Mouse (Mus musculus): ENCODE measurements around the gene Zfp697.
A peak's percentile ranks its signal among the peaks of the same experiment; 100 is the strongest.
"Not testable (repeated sequence)": the region's sequence is repeated elsewhere in the genome, so short reads cannot be mapped to it uniquely, and the experiment has no call there.

The Zfp697 gene

DNA sequence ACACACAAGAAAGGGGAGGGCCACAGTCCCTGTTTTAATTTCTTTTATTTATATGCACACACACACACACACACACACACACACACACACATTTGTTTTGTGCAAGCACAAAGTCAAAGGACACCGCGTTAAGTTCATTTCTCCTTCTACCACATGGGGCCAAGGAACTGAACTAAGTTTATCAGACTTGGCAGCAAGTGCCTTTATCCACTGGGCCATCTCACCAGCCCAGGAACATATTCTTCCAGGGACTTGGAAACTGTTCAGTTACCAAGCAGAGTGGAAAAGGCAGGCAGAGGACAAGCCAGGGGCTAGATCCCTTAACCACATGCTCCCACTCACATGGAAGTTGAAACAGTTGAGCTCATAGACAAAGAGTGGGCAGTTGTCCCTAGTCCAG lies 13.5 kb upstream of the Zfp697 start:
- no peak for DNase-seq (ENCODE audit: low read depth, low spot score)

DNA sequence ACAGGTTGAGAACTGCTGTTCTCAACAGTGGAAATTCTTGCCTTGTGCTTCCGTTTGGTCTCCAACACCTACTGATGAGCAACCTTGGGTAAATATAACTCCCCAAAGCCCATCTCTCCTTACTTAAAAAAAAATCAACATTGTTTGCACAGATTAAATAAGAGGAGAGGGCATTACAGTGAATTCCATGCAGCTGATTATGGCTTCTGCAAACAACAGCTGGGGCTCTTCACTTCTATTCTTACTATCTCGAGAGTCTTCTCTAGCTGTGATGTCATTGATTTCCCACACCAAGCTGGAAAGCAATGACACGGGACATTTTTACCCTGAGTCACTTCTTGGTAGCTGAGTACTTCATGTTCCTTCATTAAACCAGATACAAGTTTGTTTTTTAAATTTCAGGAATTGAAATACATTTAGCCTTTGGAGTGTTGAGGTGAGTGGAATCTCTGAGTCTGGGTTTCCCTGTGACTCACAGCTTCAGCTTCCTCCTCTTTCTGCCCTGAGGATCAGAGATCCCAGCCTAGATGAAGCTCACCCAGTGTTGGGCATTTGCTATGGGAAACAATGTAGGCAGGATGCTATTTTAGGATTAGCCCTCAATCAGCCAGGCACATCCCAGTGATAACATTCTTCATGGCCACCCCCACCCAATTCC lies 8.1 kb upstream of the Zfp697 start:
- no peak for DNase-seq (ENCODE audit: low read depth, low spot score)

DNA sequence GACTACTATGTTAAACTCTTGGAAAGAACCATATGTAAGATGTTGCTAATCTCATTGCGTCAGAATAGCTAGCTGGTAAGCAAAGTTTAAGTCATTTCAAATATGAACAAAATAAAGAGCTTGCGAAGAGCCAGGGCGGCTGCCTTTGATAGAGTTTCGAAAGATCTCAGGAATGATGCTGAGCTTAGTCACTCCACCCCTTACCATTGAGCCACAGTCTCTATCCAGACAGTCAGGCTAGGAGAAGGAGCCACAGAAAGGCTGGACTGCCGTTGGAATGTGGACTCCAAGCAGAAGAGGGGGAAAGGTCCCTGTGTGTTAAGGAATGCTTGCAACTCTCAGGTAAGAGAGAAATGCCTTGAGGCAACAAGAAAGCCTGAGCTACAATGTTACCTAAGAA lies 7.3 kb upstream of the Zfp697 start:
- DNase-seq (ENCODE audit: low read depth, low spot score) = no peak

DNA sequence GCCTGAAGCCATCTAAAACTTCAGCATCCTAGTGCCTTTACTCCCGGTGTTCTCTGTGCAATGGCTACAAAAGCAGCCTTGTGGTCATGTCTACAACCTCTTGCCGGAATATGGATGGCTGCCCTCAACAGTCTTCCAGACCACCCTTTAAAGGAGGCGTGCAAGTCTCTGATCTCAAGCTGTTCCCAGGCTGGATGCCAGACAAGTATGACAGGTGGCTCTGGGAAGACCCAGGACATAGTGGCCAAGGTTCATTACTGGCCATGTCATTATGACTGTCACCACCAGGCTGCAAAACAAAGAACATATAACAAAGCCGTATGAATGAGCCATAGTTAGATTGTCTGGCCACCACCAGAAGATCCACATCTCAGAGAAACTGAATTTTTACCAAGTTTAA lies 4.0 kb upstream of the Zfp697 start:
- no peak for DNase-seq (ENCODE audit: low read depth, low spot score)

DNA sequence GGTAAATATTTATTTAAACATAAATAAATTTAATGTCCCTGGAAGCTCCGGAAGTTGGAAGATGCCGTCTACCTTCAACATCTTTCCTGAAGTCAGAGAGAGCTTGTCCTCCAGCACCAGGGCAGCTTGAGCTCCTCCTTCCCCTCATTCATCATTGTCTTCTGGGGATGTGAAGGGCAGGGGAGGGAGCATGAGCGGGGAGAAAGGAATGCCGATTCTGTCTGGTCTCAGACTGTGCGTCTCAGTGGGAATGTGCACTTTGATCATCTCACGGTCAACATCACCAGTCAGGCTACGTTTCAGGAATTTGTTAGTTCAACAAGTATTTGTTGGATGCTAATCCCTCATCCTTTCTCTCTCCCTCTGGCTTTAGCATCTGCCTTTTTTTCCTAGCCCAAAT lies 3.0 kb upstream of the Zfp697 start:
- DNase-seq (ENCODE audit: low read depth, low spot score) = peak; percentile 29

DNA sequence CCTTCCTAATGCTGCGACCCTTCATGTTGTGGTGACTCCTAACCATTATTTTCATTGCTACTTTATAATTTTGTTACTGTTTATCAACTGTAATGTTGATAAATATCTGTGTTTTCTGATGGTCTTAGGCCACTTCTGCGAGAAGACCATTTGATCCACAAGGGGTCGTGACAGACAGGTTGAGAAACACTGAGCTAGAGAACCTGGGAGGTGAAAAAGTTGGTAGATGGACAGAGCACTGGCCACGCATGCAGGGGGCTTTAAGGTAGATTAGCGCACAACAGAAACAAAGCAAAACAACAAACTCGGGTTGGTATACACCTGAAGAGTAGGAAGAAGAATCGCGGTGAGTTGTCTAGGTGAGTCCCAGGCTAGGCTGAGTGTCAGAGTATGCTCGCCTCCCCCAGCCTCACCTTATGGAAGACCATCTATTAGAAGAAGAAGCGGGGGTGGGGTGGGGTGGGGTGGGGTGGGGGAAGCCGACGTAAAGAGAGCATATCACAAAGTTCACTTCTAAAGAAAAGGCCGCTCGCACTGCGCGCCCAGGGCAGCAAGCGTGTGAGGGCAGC lies 500 bp upstream of the Zfp697 start:
- no peak for DNase-seq (ENCODE audit: low read depth, low spot score)

DNA sequence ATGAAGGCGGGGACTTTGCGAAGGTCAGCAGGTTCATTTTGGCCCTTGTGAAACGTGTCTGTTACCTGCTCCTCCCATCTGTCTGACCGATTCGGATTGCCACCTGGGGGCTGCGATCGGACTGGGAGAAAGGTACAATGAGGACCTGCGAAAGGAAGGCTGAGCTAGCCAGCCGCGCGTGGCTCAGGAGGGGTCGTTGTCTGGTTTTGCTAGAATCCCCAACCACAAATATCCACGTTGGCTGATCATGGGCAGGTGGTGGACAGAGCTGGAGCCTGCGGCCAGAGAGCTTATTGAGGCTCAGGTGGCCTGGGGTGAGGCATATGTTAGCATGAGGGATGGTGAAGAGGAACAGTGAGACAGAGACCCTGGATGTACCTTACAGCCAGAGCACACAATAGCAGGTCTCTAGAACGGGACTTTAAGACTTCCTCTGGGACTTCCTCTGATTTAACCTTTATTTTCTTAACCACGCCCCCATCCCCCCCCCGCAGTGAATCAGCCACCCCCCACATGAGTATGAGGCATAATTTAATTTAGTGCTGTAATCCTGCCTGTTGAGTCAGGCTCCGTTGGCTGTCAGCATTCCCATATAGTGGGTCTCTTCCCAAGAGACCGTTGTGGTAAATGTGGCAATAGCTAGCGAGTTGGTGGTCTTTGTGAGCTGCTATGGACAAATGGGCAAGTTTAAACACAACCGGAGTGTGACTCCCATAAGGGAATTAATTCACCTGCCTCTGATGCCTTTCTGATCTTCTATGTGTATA lies 946 bp downstream of the Zfp697 start:
- DNase-seq (ENCODE audit: low read depth, low spot score) = no peak

DNA sequence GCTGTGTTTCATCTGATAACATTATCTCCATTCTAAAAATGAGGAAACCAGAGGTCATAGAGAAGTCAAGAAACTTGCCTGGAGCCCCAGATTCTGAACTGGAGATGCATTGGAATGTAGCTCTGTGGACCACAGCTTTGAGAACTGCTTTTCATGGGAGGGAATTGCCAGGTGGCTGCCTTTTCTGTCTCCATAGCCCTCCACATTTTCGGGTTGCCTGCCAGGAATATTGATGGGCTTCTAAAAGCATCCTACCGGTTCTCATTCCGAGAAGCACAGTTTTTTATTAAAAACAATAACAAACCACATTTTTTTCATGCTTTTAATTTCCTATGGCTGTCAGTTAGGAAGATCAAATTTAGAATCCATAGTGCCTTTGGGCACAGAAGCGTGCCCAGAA lies 4.8 kb downstream of the Zfp697 start:
- no peak for DNase-seq (ENCODE audit: low read depth, low spot score)

DNA sequence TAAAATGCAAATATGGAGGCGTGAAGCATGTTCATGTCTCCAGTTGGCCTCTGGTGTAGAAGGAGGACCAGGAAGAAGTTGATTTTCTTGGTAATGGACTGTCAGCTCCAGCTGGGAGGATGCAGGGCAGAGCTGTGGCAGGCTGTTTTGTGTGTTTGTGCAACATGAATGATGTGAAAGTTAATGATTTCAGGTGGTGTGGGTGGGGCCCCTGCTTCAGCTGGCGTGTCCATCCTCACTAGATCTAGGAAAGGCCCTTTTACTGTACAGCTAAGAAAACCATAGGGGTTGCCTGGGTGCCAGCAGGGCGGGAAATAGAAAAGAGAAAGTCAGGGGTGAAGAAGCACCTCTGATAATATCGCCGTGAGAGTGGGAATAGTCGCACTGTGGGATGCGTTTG lies 5.5 kb downstream of the Zfp697 start:
- no peak for DNase-seq (ENCODE audit: low read depth, low spot score)

DNA sequence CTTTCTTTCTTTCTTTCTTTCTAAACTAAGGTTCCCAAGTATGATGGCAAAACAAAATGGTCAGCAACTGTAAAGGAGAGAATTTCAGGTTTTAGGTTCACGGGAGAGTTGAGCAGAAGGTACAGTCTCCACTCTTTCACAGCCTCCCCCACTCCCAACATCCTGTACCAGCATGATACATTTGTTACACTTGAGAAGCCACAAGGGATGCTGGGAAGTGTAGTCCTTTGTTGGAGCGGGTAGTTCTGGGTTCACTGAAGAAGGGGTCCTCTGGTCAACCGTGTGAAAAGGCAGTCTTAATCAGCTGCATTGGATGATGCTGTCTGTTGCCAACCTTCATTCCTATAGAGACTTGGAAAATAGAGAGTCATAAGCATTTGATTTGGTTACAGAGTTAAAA lies 7.0 kb downstream of the Zfp697 start:
- DNase-seq (ENCODE audit: low read depth, low spot score) = no peak

DNA sequence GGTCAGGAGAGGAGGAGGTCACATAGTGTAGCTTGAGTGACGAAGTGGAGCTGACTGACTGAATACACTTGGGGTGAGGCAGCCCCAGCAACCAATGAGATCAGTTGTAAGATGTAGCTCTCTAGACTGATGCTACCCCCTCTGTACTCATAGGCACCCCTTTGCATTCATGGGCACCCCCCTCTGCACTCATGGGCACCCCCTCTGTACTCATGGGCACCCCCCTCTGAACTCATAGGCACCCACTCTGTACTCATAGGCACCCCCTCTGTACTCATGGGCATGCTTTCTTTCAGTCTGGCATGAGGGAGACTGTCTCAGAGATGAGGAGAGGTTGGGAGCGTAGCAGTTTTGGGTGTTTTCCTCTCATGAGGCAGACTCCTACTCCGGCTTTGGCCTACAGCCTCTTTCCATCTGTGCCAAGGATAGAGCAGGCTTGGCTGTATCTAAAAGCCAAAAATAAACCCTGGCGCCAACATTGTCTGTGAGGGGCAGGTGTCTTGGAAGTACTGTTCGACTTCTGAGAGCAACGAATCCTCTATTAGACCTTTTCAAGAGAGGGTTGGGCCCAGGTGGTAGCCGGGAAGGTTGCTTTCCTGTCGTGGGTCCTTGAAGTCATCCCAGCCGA lies 22.1 kb downstream of the Zfp697 start:
- not testable (repeated sequence) for DNase-seq (ENCODE audit: low read depth, low spot score)

DNA sequence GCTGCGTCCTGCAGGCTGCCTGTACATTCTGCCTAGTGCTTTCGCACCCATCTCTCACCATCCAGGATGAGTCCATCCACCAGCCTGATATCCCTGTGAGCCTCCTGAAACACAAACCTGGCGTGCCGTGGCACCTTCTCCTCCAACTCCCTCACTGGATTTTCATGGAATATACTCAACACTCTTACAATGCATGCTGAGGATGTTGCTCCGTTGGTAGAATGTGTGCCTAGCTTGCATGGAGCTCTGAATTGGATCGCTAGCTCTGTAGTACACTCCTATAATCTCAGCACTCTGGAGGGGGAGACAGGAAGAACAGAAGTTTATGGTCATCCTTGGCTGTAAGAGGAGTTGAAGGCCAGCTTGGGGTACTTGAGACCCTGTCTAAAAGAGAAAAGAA lies 23.6 kb downstream of the Zfp697 start:
- DNase-seq (ENCODE audit: low read depth, low spot score) = not testable (repeated sequence)

DNA sequence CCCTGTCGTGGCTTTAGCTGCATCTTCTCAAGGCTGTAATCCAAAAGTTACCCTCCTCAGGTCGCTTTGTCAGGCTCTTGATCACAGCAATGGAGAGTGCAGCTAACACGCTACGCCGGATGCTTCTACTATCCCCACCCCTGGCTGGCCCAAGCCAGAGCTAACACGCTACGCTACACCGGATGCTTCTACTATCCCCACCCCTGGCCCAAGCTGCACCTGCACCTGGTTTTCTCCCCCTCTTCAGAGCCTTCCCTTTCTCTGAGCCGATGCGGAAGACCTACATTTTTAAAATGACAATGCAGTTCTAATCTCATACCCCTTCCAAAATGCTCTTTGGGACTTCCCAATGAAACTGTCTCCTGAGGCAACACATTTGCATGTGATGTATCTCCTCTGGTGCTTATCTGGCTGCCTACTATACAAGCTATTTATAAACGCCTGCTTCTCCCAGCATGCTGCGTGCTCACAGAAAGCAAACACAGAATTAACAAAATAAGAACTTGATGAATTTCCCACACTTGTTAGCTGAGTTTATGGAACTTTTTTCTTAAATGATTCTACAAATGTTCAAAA lies 24.4 kb downstream of the Zfp697 start:
- not testable (repeated sequence) for DNase-seq (ENCODE audit: low read depth, low spot score)

DNA sequence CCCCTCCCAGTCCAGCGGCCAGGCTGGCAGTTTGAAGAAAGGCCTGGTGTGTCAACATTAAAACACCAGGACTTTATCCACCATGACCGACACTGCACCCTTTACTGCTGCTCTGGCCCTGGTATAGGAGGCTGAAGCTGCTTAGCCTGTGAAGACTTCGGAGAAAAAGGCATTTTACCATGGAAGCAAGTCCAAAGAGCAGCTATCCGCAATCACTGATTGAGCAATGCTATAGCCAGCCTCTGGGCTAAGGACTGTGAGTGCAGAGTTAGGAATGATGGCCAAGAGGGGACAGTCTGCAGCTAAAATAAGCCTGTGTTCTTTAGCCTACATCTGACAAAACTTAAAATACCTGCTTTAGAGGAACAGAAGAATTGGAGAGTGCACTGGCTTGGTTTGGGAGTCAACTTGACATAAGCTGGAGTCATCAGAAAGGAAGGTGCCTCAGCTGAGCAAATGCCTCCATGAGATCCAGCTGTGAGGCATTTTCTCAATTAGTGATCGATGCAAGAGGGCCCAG lies 25.1 kb downstream of the Zfp697 start:
- DNase-seq (ENCODE audit: low read depth, low spot score) = not testable (repeated sequence)

DNA sequence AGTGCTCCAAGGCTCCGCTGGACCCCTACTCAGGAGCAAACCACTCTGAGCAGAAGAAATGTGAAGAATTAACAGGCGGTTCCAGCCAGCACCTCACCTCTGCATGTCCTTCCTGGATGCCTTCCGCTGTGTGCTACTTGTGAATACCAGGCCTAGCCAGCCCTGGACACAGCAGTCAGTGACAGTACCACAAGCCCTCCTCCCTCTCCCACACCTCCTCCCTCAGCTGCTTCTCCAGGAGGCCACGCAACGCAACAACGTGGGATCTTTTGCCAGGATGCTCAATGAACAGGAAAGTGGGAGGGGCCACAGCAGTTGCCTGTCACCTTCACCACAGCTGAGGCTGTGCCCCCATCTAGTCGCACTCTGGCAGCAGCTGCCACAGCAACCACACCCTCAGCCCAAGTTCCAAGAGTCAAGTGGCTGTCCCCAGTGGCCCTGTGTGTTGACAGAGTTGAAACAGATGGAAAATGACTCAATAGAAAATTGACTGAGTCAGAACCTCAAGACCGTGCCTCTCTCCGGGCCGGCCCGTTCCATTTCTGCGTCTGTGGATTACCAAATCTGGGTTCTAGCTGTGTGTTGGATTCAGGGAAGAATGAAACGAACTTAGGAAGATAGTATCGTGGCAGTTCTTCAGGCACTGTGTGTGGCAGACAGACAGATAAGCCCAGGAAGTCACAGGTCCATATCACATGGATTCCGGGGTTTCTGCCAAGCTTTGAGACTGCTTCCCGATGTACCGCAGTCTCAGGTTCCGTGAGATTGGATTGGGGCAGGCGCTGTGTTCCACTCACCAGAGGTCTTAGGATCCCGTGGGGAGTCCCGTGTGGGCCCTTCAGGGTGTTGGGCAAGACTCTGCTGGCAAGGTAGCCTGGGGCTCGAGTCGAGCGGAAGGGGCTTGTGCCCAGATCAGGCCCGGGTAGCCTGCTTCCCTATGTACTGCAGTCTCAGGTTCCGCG lies 28.6 kb downstream of the Zfp697 start:
- not testable (repeated sequence) for DNase-seq (ENCODE audit: low read depth, low spot score)

DNA sequence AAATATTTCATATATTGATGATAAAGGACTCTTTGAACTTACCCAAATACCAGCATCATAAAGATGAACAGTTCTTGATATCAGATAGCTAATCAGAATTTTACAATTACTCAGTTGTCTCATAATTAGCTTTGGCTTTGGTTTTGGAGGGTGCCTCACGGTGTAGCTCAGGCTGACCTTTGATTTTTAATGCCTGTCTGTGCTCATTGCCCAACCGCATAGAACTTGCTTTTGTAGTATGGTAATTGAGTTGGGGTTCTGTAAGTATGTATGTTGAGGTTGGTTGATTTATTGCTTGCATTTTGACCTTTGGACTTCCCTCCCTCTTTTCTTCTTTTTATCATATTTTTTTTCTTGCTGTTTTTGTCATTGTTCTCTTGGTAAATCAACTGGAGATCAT lies 31.5 kb downstream of the Zfp697 start:
- DNase-seq (ENCODE audit: low read depth, low spot score) = no peak

DNA sequence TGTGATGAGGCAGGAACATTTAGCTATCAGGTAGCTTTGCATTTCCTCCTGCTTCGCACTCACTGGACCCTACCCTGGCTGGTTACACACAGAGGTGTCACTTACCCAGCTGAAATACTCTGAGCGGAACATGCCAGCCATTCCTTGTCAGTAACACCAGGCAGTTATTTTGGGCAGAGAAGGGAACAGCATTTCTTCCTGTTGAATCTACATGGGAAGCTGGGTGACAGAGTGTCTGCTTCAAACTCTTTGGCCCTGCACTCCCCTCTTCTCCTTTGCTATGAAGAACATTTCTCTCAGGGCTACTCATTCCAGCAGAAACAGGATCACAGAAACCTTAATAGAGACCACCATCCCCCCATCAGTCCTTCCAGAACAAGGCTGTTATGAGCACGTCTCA lies 32.0 kb downstream of the Zfp697 start:
- DNase-seq (ENCODE audit: low read depth, low spot score) = no peak

DNA sequence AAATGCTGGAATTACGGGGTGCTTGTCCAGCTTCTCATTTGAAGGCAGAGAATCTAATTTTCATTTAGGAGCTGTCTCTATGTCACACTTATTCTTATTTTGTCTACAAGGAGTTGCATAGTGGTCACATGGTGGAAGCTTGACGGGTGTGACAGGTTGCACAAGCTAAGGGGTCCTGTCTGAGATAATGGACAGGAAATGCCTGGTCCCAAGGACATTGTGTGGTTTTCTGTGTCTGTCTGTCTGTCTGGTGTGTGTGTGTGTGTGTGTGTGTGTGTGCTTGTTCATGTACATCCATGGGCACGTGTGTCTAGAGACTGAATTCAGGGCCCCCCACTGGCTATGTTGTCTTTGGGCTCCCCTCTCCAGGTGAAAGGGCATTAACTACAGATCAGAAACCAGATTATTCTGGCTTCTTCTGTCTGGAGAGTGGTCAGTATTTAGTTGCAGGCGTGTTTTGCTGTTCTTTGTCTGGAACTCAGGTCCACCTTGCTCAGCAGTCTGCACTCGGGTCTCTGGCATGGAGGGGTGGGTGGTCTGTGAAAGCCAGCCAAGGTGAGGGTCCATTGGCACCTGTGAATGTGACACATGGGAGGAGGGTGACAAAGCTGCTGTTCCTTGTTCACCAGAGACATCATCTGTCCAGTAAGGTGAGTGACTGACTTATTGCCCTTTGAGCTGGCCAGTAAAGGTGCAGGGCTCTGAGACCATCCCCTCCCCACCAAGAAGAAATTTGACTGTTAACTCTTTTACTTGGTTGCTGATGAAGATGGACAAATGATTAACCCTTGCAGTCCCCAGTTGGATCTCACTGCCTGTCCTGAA lies 34.4 kb downstream of the Zfp697 start:
- no peak for DNase-seq (ENCODE audit: low read depth, low spot score)

DNA sequence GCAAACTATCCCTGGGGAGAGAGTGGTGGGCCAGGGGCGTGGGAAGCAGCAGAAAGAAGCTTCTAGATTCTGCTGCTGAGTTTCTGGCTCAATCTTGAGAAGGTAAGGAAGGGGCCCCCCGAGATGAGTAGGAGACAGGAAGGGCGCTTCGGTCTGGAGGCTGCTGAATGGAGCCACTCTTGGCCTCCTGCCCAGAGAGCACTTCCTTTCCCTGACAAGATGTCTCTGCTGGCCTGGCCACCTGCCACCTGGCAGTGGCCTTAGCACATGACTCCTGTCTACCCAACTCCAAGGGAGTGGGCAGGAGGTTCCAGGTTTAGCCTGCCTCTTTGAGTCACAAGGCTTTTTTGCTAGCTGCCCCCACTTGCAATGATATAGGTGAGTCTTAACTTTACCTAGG lies 35.1 kb downstream of the Zfp697 start:
- no peak for DNase-seq (ENCODE audit: low read depth, low spot score)

Data from ZHBTc4 (cell line).